Mouse (Mus musculus): ENCODE measurements around the gene Serpinb13. TPM values are rescaled to one million over a fixed set of nuclear protein-coding genes. Genes with fewer than 3 reads are reported as not detected.

The Serpinb13 gene
- polyA plus RNA-seq, 1 experiment: not detected

Other genes starting within 250 kb of the Serpinb13 start
- 16.1 and 34.1 TPM in 2 replicates for gene Kdsr, start 221.3 kb upstream of the Serpinb13 start, polyA plus RNA-seq (2012; ENCODE audit: insufficient read depth, insufficient read length, missing spikeins)
- gene Vps4b, start 184.3 kb upstream of the Serpinb13 start, polyA plus RNA-seq (2012; ENCODE audit: insufficient read depth, insufficient read length, missing spikeins): 29.6 and 44.8 TPM in 2 replicates
- gene Serpinb5, start 119.8 kb upstream of the Serpinb13 start, polyA plus RNA-seq (2012; ENCODE audit: insufficient read depth, insufficient read length, missing spikeins): not detected in 2 replicates
- not detected in 2 replicates for gene Serpinb12, start 46.5 kb upstream of the Serpinb13 start, polyA plus RNA-seq (2012; ENCODE audit: insufficient read depth, insufficient read length, missing spikeins)
- gene Serpinb3a, start 71.3 kb downstream of the Serpinb13 start, polyA plus RNA-seq (2012; ENCODE audit: insufficient read depth, insufficient read length, missing spikeins): not detected in 2 replicates
- not detected in 2 replicates for gene Serpinb3d, start 102.5 kb downstream of the Serpinb13 start, polyA plus RNA-seq (2012; ENCODE audit: insufficient read depth, insufficient read length, missing spikeins)